Mouse (Mus musculus): ENCODE results near the gene Gm8206.
A peak's percentile ranks its signal among the peaks of the same experiment; 100 is the strongest.
"Not testable (repeated sequence)": the region's sequence is repeated elsewhere in the genome, so short reads cannot be mapped to it uniquely, and the experiment has no call there.

Gene Gm8206

GRCm38 (mm10) chr14:6093842-6094241 is at the start of gene Gm8206:
Gene Gm8206 (minus strand): TSS chr14:6093942.
- not testable (repeated sequence) for DNase-seq (ENCODE audit: low spot score in 2 of 2)

- not testable (repeated sequence) for DNase-seq (ENCODE audit: low spot score in 2 of 2)
These were observed 32.0 kb upstream of the Gm8206 start, which contains the start of gene Gm3476 for GRCm38 (mm10) chr14:6125707-6126106. Gene Gm3476 (minus strand): TSS chr14:6125807.

GRCm38 (mm10) chr14:6108272-6108925 is 14.7 kb upstream of the Gm8206 start, which contains the start of gene Gm3468:
Gene Gm3468 (minus strand): TSS chr14:6108665.
- peak; percentile 24 to 30 for DNase-seq (ENCODE audit: low spot score in 2 of 2)

GRCm38 (mm10) chr14:6107500-6107899 is 13.8 kb upstream of the Gm8206 start:
- not testable (repeated sequence) for DNase-seq (ENCODE audit: low spot score in 2 of 2)

GRCm38 (mm10) chr14:6058167-6058566 is 35.6 kb downstream of the Gm8206 start, which contains the start of gene Gm6337:
Gene Gm6337 (minus strand): TSS chr14:6058267.
- DNase-seq (ENCODE audit: low spot score in 2 of 2): not testable (repeated sequence)

- DNase-seq (ENCODE audit: low spot score in 2 of 2): peak in 1 of 2 experiments; percentile 3
These were observed 106.6 kb downstream of the Gm8206 start for GRCm38 (mm10) chr14:5987136-5987535.

GRCm38 (mm10) chr14:5979037-5979436 is 114.7 kb downstream of the Gm8206 start, which contains the start of gene Gm3453:
Gene Gm3453 (minus strand): TSS chr14:5979137.
- DNase-seq (ENCODE audit: low spot score in 2 of 2): not testable (repeated sequence)

All from frontal cortex, postnatal 25 days (tissue).